Mouse (Mus musculus) adipocyte (in vitro differentiated cells): ENCODE data around the gene Olfr1495.
"Not testable (repeated sequence)": the region's sequence is repeated elsewhere in the genome, so short reads cannot be mapped to it uniquely, and the experiment has no call there.

Source experiments
- DNase-seq: peaks from one replicate; pipeline ENCODE4 v3.0.0-alpha.2; 2016; ENCODE audit warnings: low spot score

The Olfr1495 gene

DNA sequence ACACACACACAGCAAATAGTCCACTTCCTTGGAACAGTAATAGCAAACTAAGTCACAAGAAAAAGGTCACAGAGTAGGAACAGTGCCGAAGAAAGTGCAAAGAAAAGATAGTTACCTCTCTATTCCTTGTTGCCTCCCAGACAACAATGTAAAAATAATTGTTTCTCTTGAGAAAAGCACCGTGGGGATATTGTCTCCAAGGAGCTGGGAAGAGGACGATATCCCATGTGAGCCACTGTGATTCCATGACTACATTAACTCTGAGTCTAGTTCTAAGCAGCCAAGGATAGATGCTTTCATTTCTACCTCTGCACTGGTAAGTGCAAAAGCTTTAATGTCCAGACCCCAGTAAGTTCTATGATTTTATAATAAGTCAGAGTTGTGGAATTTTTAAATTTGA is at the start of gene Olfr1495:
Gene Olfr1495, plus strand, starts transcription at position 301 of the 400 bp plus-strand sequence.
- DNase-seq = no peak

DNA sequence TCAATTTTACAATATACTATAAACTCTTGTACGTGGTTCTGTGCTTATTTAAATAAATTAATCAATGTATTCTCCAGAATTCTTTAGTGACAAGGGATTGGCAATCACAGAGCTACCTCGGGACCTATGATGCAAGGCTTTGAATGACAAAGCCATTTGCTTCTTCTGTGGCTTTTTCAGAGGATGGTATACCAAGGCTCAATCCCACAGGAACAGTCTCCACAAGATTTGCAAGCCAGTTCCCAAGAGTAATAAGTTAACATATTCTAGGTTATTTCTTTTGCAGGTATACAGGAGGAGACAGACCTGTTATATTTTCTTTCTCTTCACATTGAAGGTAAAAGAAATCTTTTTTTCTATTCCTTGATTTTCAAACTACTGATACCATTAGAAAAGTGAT is 41.4 kb upstream of the Olfr1495 start, which contains the start of gene Olfr1493-ps1:
Gene Olfr1493-ps1, plus strand, starts transcription at position 301 of the 400 bp plus-strand sequence.
- DNase-seq = no peak

DNA sequence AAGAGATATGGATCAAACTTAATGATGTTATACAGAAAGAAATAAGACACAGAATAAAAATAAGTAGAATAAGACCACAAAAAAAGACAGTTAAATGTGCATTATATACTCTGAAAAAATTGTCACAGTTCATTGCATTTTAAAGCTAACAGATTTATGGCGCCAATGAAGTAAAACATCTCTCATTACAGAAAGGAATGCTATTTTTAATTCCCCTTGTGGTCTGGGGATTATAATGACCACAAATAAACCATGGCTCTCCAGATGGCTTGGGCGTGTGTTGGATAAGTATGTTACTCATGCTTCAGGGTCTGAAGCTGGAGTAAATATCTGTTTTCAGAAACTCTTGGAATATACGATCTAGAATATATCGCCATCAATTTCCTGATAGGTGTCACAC is 25.0 kb upstream of the Olfr1495 start, which contains the start of gene Olfr1494:
Gene Olfr1494, plus strand, starts transcription at position 301 of the 400 bp plus-strand sequence.
- no peak for DNase-seq

DNA sequence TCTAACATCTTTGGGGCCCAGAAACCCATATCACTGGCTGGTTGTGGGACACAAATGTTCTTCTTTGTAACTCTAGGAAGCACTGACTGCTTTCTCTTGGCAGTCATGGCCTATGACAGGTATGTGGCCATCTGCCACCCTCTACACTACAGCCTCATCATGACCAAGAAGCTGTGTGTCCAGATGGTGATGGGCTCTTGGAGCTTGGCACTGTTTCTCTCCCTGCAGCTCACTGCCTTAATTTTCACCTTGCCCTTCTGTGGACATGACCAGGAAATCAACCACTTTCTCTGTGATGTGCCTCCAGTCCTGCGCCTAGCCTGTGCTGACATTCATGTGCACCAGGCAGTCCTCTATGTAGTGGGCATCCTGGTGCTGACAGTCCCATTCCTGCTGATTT is 15.0 kb upstream of the Olfr1495 start:
- no peak for DNase-seq

DNA sequence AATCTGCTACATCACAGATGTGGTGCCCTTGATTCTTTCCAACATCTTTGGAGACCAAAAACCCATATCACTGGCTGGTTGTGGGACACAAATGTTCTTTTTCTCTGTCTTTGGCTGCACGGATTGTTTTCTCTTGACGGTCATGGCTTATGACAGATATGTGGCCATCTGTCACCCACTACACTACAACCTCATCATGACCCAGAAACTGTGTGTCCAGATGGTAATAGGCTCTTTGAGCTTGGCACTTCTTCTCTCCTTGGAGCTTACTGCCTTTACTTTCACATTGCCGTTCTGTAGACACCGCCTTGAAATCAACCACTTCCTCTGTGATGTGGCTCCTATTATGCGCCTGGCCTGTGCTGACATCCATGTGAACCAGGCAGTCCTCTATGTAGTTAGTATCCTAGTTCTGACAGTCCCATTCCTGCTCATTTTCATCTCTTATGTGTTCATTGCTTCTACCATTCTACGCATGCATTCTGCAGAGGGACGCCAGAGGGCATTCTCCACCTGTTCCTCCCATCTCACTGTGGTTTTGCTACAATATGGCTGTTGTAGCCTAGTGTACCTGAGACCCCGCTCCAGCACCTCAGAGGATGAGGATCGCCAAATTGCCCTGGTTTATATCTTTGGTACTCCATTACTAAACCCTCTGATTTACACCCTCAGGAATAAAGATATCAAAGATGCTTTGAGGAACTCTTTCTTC is 4.3 kb downstream of the Olfr1495 start:
- DNase-seq = no peak

DNA sequence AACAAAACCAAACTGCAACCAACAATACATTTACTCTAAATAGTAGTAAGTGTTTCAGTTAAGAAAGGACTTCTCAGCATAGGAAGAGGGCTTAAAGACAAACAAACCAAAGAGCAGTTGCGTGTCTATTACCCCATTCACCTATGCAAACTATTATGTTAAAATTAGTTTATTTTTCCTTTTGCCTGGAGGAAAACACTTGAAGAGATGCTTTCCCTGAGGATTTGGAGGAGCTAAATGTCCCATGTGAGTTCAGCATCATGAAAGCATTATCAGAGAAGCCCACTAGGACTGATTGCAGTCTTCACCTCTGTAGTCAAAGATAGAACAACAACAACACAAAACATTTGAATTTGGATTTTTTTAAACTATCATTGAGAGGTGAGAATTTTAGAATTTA is 13.2 kb downstream of the Olfr1495 start, which contains the start of gene Olfr1496:
Gene Olfr1496, plus strand, starts transcription at position 301 of the 400 bp plus-strand sequence.
- DNase-seq = no peak

DNA sequence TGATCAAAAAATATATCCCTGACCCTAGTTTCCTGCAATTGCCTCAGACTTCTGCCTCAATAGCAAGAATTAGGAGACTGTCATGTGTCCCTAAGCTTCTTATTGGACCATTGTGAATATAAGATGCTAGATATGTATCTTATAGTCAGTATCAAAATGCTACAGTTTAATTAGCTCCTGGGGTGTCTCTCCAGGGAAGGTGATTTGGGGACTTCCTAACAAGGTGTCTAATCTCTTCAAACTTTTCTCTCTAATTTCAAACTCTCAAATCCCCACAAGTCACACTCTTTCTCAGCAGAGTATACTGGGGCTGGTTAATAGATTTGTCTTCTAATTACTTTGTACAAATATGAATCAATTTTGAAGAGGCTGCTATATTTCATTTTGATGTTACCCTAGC is 33.7 kb downstream of the Olfr1495 start, which contains the start of gene Olfr1497:
Gene Olfr1497, minus strand, starts transcription at position 101 of the 400 bp plus-strand sequence.
- DNase-seq = no peak

DNA sequence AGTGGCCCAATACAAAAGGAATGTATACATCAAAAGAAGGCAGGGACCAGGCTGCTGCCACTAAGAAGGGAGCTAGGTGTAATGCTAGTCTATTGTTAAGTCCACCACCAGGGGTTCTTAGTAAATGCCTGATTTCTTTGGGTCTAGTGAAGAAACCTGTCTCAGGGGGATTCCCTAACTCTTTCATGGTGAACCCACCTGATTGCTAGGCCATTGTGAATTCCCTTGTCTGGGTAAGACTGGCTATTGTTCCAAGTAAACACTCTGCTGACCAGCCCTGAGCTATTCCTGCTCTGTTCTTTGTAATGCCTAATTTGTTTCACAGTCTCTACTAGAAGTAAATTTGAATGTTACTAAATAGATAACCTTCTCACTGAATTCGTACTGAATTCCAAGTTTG is 41.1 kb downstream of the Olfr1495 start:
- DNase-seq = not testable (repeated sequence)

DNA sequence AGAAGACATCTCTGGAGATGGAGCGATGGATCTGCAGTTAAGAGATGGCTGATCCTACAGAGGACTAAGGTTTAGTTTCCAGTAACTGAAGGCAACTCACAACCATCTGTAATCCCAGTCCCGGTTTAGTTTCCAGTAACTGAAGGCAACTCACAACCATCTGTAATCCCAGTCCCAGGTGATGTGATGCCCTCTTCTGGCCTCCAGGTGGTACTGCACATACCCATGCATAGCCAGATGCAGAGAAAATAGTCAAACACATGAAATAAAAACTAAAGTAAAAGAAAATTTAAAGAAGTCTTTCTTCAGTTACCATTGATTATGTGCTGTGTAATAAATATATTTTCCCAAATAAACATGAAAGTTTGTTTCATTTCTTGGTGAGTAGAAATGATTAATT is 48.4 kb downstream of the Olfr1495 start:
- DNase-seq = no peak

DNA sequence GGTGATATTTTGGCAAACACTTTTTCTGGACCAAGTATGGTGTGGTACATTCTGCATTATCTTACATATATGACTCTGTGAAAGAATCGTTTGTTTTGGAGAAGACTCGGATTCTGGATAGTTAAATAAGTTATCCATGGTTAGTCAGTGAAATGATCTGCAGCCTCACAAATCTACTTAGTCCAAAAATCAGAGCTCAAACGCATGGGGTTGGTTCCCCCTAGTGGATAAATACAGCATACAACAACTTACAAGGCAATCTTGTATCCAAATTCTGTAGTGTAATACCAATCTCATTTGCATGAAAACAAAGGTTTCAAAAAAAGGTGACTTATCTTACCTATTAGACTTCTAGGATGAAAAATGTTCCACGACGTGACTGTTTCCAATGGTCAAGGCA is 54.4 kb downstream of the Olfr1495 start:
- peak; percentile 34 for DNase-seq

DNA sequence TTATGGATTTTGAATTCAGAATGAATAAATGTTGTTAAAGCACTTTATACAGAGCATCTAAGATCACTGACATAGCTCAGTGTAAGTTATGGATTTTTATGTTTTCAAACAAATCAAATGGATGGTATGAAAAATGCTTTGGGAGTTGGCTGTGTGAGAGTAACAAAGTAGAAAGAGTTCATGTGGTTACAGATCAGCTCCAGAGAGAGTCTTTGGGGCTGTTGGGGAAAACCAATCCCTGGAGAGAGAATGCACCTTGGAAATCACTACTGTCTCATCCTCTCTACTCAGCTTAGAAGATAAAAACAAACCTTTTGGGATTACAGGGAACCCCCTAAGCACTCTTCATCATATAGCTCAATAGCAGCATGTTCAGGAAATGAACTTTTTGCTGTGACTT is 54.9 kb downstream of the Olfr1495 start, which contains the start of gene Olfr1499:
Gene Olfr1499, minus strand, starts transcription at position 101 of the 400 bp plus-strand sequence.
- DNase-seq = no peak
